Comparison of ENCODE assay signal across 13 mouse cellular contexts in the genomic region with DNA sequence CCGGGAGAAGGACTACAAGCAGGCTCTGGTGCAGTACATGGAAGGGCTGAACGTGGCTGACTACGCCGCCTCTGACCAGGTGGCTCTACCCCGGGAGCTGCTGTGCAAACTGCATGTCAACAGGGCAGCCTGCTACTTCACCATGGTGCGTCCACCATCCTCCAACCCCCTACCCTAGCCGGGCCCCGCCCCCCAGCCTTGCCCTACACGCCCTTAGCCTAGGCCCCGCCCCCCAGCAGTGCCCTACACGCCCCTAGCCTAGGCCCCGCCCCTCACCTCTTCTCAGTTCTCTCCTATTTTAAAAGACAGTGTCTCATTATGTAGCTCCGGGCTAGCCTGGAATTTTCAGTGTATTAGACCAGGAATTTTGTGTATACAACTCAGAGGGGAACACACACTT. TPM values are rescaled to one million over a fixed set of nuclear protein-coding genes. Genes with fewer than 3 reads are reported as not detected.
DNase-seq lines count a peak whose midpoint lies in the region; ATAC-seq lines count a peak whose summit lies in the region.
"Had no signal": no experiment of that assay in that cellular context is flagged by ENCODE, and none has a peak within 500 bp of the region (broad histone marks: within the 10 kb centered on the region; RNA-seq: fewer than 3 reads in every experiment).

No protein-coding gene starts in this region.

- no peak overlapping the region for H3K27ac ChIP-seq in limb, embryonic 11.5 days (replicated peaks; ENCODE audit: low read depth, low read length)
- no peak overlapping the region for H3K27ac ChIP-seq in limb, embryonic 10.5 days
- no peak overlapping the region for H3K27ac ChIP-seq in intestine, embryonic 15.5 days
- H3K27ac ChIP-seq: forebrain, embryonic 12.5 days; heart, embryonic 15.5 days; hindbrain, postnatal 0 days had no signal

- no peak for ATAC-seq in limb, embryonic 11.5 days (ENCODE audit: insufficient number of reproducible peaks, low FRiP score, low TSS enrichment, low read depth)
- ATAC-seq in intestine, embryonic 15.5 days: peak; percentile 52
- ATAC-seq in megakaryocyte-erythroid progenitor cell, adult 5-6 weeks (replicated peaks; ENCODE audit: low FRiP score, low TSS enrichment, poor library complexity, severe bottlenecking): 0 out of 2 replicates have a peak, but pooled peaks have one; percentile 20
- ATAC-seq: hindbrain, postnatal 0 days had no signal

- H3K4me3 ChIP-seq in limb, embryonic 11.5 days (ENCODE audit: low read depth, low read length): no peak overlapping the region
- H3K4me3 ChIP-seq in limb, embryonic 10.5 days: no peak overlapping the region
- no peak overlapping the region for H3K4me3 ChIP-seq in intestine, embryonic 15.5 days (replicated peaks)
- H3K4me3 ChIP-seq: forebrain, embryonic 12.5 days; heart, embryonic 15.5 days had no signal

- H3K36me3 ChIP-seq in limb, embryonic 11.5 days (ENCODE audit: control insufficient read depth, insufficient read depth, low read length): peaks cover 17% of the 10 kb centered on the region
- peaks cover 78% of the 10 kb centered on the region for H3K36me3 ChIP-seq in limb, embryonic 10.5 days
- H3K36me3 ChIP-seq in intestine, embryonic 15.5 days: peaks cover 17% of the 10 kb centered on the region

- H3K9me3 ChIP-seq in limb, embryonic 11.5 days (ENCODE audit: control insufficient read depth, low read length): no peaks in the 10 kb centered on the region
- H3K9me3 ChIP-seq in limb, embryonic 10.5 days (replicated peaks): no peaks in the 10 kb centered on the region
- no peaks in the 10 kb centered on the region for H3K9me3 ChIP-seq in intestine, embryonic 15.5 days
- H3K9me3 ChIP-seq: forebrain, embryonic 12.5 days; heart, embryonic 15.5 days had no signal

- H3K9ac ChIP-seq in limb, embryonic 11.5 days (ENCODE audit: low read length): no peak overlapping the region
- no peak overlapping the region for H3K9ac ChIP-seq in intestine, embryonic 15.5 days
- H3K9ac ChIP-seq: forebrain, embryonic 12.5 days; heart, embryonic 15.5 days had no signal

- 50% methylated on average over 13 of the region's 13 CpGs for WGBS in limb, embryonic 11.5 days
- 63% methylated on average over 13 of the region's 13 CpGs for WGBS in limb, embryonic 10.5 days
- WGBS in intestine, embryonic 15.5 days: 65% methylated on average over 13 of the region's 13 CpGs

- peak; percentile 27 for DNase-seq in limb, embryonic 11.5 days (ENCODE audit: low spot score)
- no peak for DNase-seq in limb, embryonic 10.5 days (ENCODE audit: low spot score)
- peak; percentile 86 for DNase-seq in R1 (ENCODE audit: low read depth, low spot score)
- DNase-seq in frontal cortex, postnatal 25 days (ENCODE audit: low spot score in 2 of 2): no peak
- DNase-seq in spleen, adult 12 weeks (ENCODE audit: low spot score): no peak
- DNase-seq: adrenal gland, postnatal 25 days; lung, postnatal 36 days; right cerebral cortex, postnatal 25 days had no signal

- H3K4me1 ChIP-seq in limb, embryonic 11.5 days (ENCODE audit: control insufficient read depth, insufficient read depth, low read length): 0 out of 2 replicates have a peak, but pooled peaks cover 4% of the 10 kb centered on the region
- peaks cover 26% of the 10 kb centered on the region for H3K4me1 ChIP-seq in limb, embryonic 10.5 days
- H3K4me1 ChIP-seq in intestine, embryonic 15.5 days (replicated peaks): 0 out of 2 replicates have a peak, but pooled peaks cover 2% of the 10 kb centered on the region
- H3K4me1 ChIP-seq: forebrain, embryonic 12.5 days; heart, embryonic 15.5 days had no signal

- no peaks in the 10 kb centered on the region for H3K27me3 ChIP-seq in limb, embryonic 11.5 days (ENCODE audit: control insufficient read depth, insufficient read depth, low read length)
- H3K27me3 ChIP-seq in limb, embryonic 10.5 days (ENCODE audit: low read depth, poor library complexity, severe bottlenecking): no peaks in the 10 kb centered on the region
- no peaks in the 10 kb centered on the region for H3K27me3 ChIP-seq in intestine, embryonic 15.5 days (replicated peaks)
- H3K27me3 ChIP-seq: forebrain, embryonic 12.5 days; heart, embryonic 15.5 days had no signal

- H3K4me2 ChIP-seq in limb, embryonic 11.5 days (ENCODE audit: low read depth, severe bottlenecking): no peak overlapping the region
- no peak overlapping the region for H3K4me2 ChIP-seq in intestine, embryonic 15.5 days (replicated peaks)
- H3K4me2 ChIP-seq: forebrain, embryonic 12.5 days; heart, embryonic 15.5 days had no signal

RNA-seq across cellular contexts. Expression of a gene that starts 23.7 kb away (rescaled TPM):
- polyA plus RNA-seq in limb, embryonic 11.5 days (2014; fragmentation: Nextera tagmentation; extraction: Ambion mirVana): 125 and 129 TPM in 2 replicates
- 150 and 166 TPM in 2 replicates for polyA plus RNA-seq in limb, embryonic 10.5 days (2016; fragmentation: Nextera tagmentation; extraction: Ambion mirVana)
- polyA plus RNA-seq in intestine, embryonic 15.5 days (2015; fragmentation: Nextera tagmentation; extraction: Ambion mirVana): 95.0 and 102 TPM in 2 replicates
- 84.8 and 93.4 TPM in 2 replicates for total RNA-seq in megakaryocyte-erythroid progenitor cell, adult 5-6 weeks (2014; fragmentation: Nextera tagmentation)
- 111 and 144 TPM in 2 replicates for total RNA-seq in megakaryocyte-erythroid progenitor cell, adult 5-6 weeks (2017)

RNA-seq across cellular contexts. Expression of a gene that starts 24.2 kb away (rescaled TPM):
- 53.9 and 57.9 TPM in 2 replicates for polyA plus RNA-seq in limb, embryonic 11.5 days (2014; fragmentation: Nextera tagmentation; extraction: Ambion mirVana)
- 51.7 and 57.5 TPM in 2 replicates for polyA plus RNA-seq in limb, embryonic 10.5 days (2016; fragmentation: Nextera tagmentation; extraction: Ambion mirVana)
- polyA plus RNA-seq in intestine, embryonic 15.5 days (2015; fragmentation: Nextera tagmentation; extraction: Ambion mirVana): 16.8 and 17.2 TPM in 2 replicates
- 34.9 and 35.7 TPM in 2 replicates for total RNA-seq in megakaryocyte-erythroid progenitor cell, adult 5-6 weeks (2014; fragmentation: Nextera tagmentation)
- total RNA-seq in megakaryocyte-erythroid progenitor cell, adult 5-6 weeks (2017): 19.2 and 22.4 TPM in 2 replicates

RNA-seq across cellular contexts. Expression of a gene that starts 33.2 kb away (rescaled TPM):
- polyA plus RNA-seq in limb, embryonic 11.5 days (2014; fragmentation: Nextera tagmentation; extraction: Ambion mirVana): 13.7 and 14.6 TPM in 2 replicates
- 13.4 and 16.5 TPM in 2 replicates for polyA plus RNA-seq in limb, embryonic 10.5 days (2016; fragmentation: Nextera tagmentation; extraction: Ambion mirVana)
- polyA plus RNA-seq in intestine, embryonic 15.5 days (2015; fragmentation: Nextera tagmentation; extraction: Ambion mirVana): 15.9 and 17.7 TPM in 2 replicates
- total RNA-seq in megakaryocyte-erythroid progenitor cell, adult 5-6 weeks (2014; fragmentation: Nextera tagmentation): 10.9 and 13.2 TPM in 2 replicates
- total RNA-seq in megakaryocyte-erythroid progenitor cell, adult 5-6 weeks (2017): 12.7 and 14.4 TPM in 2 replicates

Comparison
In these comparisons a context has a peak if more than half of its experiments do, and no peak if none do; other contexts are left out.
1. DNase-seq: peak in limb, embryonic 11.5 days (single experiment) and R1 (single experiment); none in limb, embryonic 10.5 days (single experiment), frontal cortex, postnatal 25 days (0 of 2) and spleen, adult 12 weeks (single experiment).